Mouse (Mus musculus): ENCODE data around the gene Pgap2. TPM values are rescaled to one million over a fixed set of nuclear protein-coding genes. Genes with fewer than 3 reads are reported as not detected.

Pgap2 gene
- polyA plus RNA-seq, 1 experiment = not detected

DNA sequence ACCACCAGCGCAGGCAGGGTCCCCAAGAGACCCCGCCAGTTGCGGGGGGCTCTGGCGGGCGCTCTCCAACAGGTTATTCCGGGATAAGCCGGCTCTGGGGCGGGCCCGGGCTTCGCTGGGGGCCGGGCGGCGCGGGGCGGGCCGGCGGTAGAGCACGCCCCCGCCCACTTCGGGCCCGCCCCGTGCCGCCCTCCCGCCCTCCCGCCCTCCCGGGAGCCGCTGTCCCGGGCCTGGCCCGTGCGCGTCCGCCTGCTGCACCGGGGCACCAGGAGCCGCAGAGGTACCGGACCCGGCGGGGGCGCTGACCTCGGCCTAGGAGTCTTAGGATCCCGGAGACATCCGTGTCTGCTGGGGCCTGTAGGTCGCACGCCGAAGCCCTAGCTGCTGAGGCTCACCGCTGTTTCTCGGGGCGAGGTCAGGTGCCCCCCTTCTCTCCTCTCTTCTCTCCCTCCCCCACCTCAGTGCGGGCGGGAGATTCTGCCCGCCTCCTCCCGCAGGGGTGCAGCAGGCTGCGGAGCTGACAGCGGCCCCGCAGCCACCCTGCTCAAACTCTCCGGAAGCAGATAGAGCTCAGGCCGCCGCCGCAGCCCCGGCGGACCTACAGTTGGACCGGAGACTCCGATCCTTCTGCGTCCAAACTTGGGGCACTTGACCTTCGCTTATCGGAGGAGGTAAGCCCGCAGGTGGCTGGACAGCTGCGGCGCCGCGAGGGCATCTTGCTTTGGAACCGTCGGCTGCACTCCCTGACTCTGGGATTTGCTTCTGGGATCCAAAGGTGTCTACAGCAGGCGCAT is 57.8 kb downstream of the Pgap2 start, which contains the start of gene Stim1:
Gene Stim1, plus strand, starts transcription at position 206 of the 794 bp plus-strand sequence.
- H3K4me3 ChIP-seq (ENCODE audit: insufficient read depth, low read depth, low read length) = peak within 1 kb of the TSS; percentile 90
- TF ChIP-seq POLR2A (IDR thresholded peaks at IDR 0.05; ENCODE audit: insufficient read depth, low read depth, low read length) = no peak
- 0 out of 2 replicates have a peak, but pooled peaks have one; percentile 12 for TF ChIP-seq CTCF (IDR thresholded peaks at IDR 0.05; ENCODE audit: insufficient read depth, low read depth, low read length)
- WGBS = under 1% methylated on average over 70 of the region's 73 CpGs
- H3K4me1 ChIP-seq (ENCODE audit: control insufficient read depth, insufficient read depth, low read length) = peaks cover 2% of the 10 kb centered on the region; the same call in 1 of the 2 replicates
- peak within 1 kb of the TSS; percentile 40 for H3K27ac ChIP-seq (ENCODE audit: insufficient read depth, low read depth, low read length)

- Histone ChIP-seq H3K27ac (ENCODE audit: insufficient read depth, low read depth, low read length) (no peak overlapping the region), H3K4me3 (ENCODE audit: insufficient read depth, low read depth, low read length) (peak overlapping the region; percentile 90), H3K4me1 (ENCODE audit: control insufficient read depth, insufficient read depth, low read length) (peaks cover 2% of the 10 kb centered on the region; the same call in 1 of the 2 replicates)
- 8% methylated on average over 12 of the region's 12 CpGs for WGBS
- TF ChIP-seq POLR2A (IDR thresholded peaks at IDR 0.05; ENCODE audit: insufficient read depth, low read depth, low read length) = no peak
- TF ChIP-seq CTCF (IDR thresholded peaks at IDR 0.05; ENCODE audit: insufficient read depth, low read depth, low read length) = no peak
Measured at GRCm38 (mm10) chr7:102268395-102268748, 58.4 kb downstream of the Pgap2 start.

GRCm38 (mm10) chr7:102272422-102272948 is 62.5 kb downstream of the Pgap2 start:
- WGBS = 91% methylated on average over 3 of the region's 3 CpGs
- H3K4me3 ChIP-seq (ENCODE audit: insufficient read depth, low read depth, low read length) = no peak overlapping the region
- TF ChIP-seq POLR2A (IDR thresholded peaks at IDR 0.05; ENCODE audit: insufficient read depth, low read depth, low read length) (no peak), CTCF (IDR thresholded peaks at IDR 0.05; ENCODE audit: insufficient read depth, low read depth, low read length) (no peak)
- no peak overlapping the region for H3K27ac ChIP-seq (ENCODE audit: insufficient read depth, low read depth, low read length)
- H3K4me1 ChIP-seq (ENCODE audit: control insufficient read depth, insufficient read depth, low read length) = peaks cover 2% of the 10 kb centered on the region; the same call in 1 of the 2 replicates

DNA sequence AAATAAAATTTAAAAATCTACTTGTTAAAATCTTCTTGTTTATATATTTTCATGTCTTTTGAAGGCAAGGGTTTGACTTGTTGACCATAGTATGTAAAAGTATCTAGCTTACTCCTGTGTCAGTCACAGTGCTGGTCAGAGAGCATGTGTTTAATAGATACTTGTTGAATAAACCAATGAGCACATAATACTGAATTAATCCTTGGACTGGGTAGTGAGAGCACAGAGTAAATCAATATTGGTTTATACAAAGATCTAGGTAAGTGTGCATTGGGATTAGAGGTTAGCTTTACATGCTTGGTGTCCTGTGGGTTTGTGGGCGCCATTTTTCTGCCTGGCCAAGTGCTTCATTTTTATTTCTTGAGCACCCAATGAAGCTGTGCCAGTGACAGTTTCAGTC is 71.4 kb downstream of the Pgap2 start:
- Histone ChIP-seq H3K4me3 (ENCODE audit: insufficient read depth, low read depth, low read length) (no peak overlapping the region), H3K27ac (ENCODE audit: insufficient read depth, low read depth, low read length) (no peak overlapping the region), H3K4me1 (ENCODE audit: control insufficient read depth, insufficient read depth, low read length) (no peaks in the 10 kb centered on the region)
- TF ChIP-seq POLR2A (IDR thresholded peaks at IDR 0.05; ENCODE audit: insufficient read depth, low read depth, low read length) (no peak), CTCF (IDR thresholded peaks at IDR 0.05; ENCODE audit: insufficient read depth, low read depth, low read length) (no peak)
- WGBS = 95% methylated on average over 1 of the region's 1 CpGs

- Histone ChIP-seq H3K27ac (ENCODE audit: insufficient read depth, low read depth, low read length) (no peak overlapping the region), H3K4me3 (ENCODE audit: insufficient read depth, low read depth, low read length) (no peak overlapping the region), H3K4me1 (ENCODE audit: control insufficient read depth, insufficient read depth, low read length) (no peaks in the 10 kb centered on the region)
- WGBS = 64% methylated on average over 5 of the region's 5 CpGs
- TF ChIP-seq POLR2A (IDR thresholded peaks at IDR 0.05; ENCODE audit: insufficient read depth, low read depth, low read length) (no peak), CTCF (IDR thresholded peaks at IDR 0.05; ENCODE audit: insufficient read depth, low read depth, low read length) (no peak)
Measured at GRCm38 (mm10) chr7:102282261-102282660, 72.3 kb downstream of the Pgap2 start.

Other genes with a start within 250 kb of the Pgap2 start
- not detected in 2 replicates for gene Il18bp, start 191.5 kb upstream of the Pgap2 start, polyA plus RNA-seq (2012; ENCODE audit: insufficient read depth, insufficient read length, low replicate concordance, missing spikeins)
- not detected in 2 replicates for gene Rnf121, start 144.7 kb upstream of the Pgap2 start, polyA plus RNA-seq (2012; ENCODE audit: insufficient read depth, insufficient read length, low replicate concordance, missing spikeins)
- not detected in 2 replicates for gene Xndc1, start 144.7 kb upstream of the Pgap2 start, polyA plus RNA-seq (2012; ENCODE audit: insufficient read depth, insufficient read length, low replicate concordance, missing spikeins)
- not detected in 2 replicates for gene Xntrpc, start 144.5 kb upstream of the Pgap2 start, polyA plus RNA-seq (2012; ENCODE audit: insufficient read depth, insufficient read length, low replicate concordance, missing spikeins)
- not detected in 2 replicates for gene Trpc2, start 127.1 kb upstream of the Pgap2 start, polyA plus RNA-seq (2012; ENCODE audit: insufficient read depth, insufficient read length, low replicate concordance, missing spikeins)
- not detected in 2 replicates for gene Art1, start 108.5 kb upstream of the Pgap2 start, polyA plus RNA-seq (2012; ENCODE audit: insufficient read depth, insufficient read length, low replicate concordance, missing spikeins)
- not detected in 2 replicates for gene Art5, start 100.7 kb upstream of the Pgap2 start, polyA plus RNA-seq (2012; ENCODE audit: insufficient read depth, insufficient read length, low replicate concordance, missing spikeins)
- gene Chrna10, start 93.4 kb upstream of the Pgap2 start, polyA plus RNA-seq (2012; ENCODE audit: insufficient read depth, insufficient read length, low replicate concordance, missing spikeins) = not detected in 2 replicates
- not detected in 2 replicates for gene Nup98, start within 50 bp of the Pgap2 start, polyA plus RNA-seq (2012; ENCODE audit: insufficient read depth, insufficient read length, low replicate concordance, missing spikeins)
- not detected in 2 replicates for gene Rhog, start 45.8 kb downstream of the Pgap2 start, polyA plus RNA-seq (2012; ENCODE audit: insufficient read depth, insufficient read length, low replicate concordance, missing spikeins)
- not detected in 2 replicates for gene Stim1, start 57.6 kb downstream of the Pgap2 start, polyA plus RNA-seq (2012; ENCODE audit: insufficient read depth, insufficient read length, low replicate concordance, missing spikeins)
- gene Rrm1, start 231.5 kb downstream of the Pgap2 start, polyA plus RNA-seq (2012; ENCODE audit: insufficient read depth, insufficient read length, low replicate concordance, missing spikeins) = not detected in 2 replicates